Mouse (Mus musculus): ENCODE measurements around the gene Slc9a1.

DNA sequence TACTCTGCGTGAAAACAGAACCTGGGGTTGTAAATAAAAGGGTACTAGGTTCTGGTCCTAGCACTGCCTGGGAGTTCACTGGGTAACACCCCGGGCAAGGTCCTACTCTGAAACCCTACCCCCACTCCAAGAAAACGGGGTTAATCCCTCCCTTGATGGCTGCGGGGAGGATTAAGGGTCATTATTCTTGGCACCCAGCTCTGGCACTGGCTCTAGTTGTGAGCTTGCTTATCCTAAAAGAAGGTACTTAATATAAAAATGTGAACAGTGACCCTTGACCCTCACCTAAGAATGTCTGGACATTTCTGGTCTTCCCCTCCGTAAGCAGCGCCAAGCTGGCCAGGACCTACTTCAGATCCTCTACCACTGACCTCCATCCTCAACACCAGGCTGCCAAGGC, 36.2 kb upstream of the Slc9a1 start:
- TF ChIP-seq GATA1 (IDR thresholded peaks at IDR 0.05; ENCODE audit: low read length), result no peak
- no peak for TF ChIP-seq TAL1 (IDR thresholded peaks at IDR 0.05; ENCODE audit: low read length)
